Mouse (Mus musculus) forebrain, embryonic 13.5 days (tissue): Measurements from ENCODE around the gene Zfp30. TPM values are rescaled to one million over a fixed set of nuclear protein-coding genes. Genes with fewer than 3 reads are reported as not detected.

Source experiments
- ATAC-seq: fragments of 200-750 bp; cut with Nextera tagmentation; 2 replicates; pipeline ENCODE4 v1.8.0; 2017
- H3K27ac ChIP-seq: fragments of 300-500 bp; sonication (generic); 2 replicates; pipeline ENCODE4 v1.5.1; 2015; ENCODE audit warnings: inconsistent platforms, mild to moderate bottlenecking, moderate library complexity
- H3K27me3 ChIP-seq: fragments of 300-500 bp; sonication (generic); 2 replicates; pipeline ENCODE4 v1.6.1; 2015; ENCODE audit warnings: mild to moderate bottlenecking, inconsistent platforms
- H3K36me3 ChIP-seq: fragments of 300-500 bp; sonication (generic); 2 replicates; pipeline ENCODE4 v1.6.1; 2015; ENCODE audit warnings: mild to moderate bottlenecking, inconsistent platforms; ENCODE audit not compliant: poor library complexity, severe bottlenecking
- H3K4me1 ChIP-seq: fragments of 300-500 bp; sonication (generic); 2 replicates; pipeline ENCODE4 v1.6.1; 2015; ENCODE audit warnings: inconsistent platforms
- H3K4me2 ChIP-seq: fragments of 300-500 bp; sonication (generic); 2 replicates; pipeline ENCODE4 v1.6.1; 2015; ENCODE audit warnings: inconsistent platforms, mild to moderate bottlenecking, moderate library complexity
- H3K4me3 ChIP-seq: fragments of 300-500 bp; sonication (generic); 2 replicates; pipeline ENCODE4 v1.5.1; 2015; ENCODE audit warnings: mild to moderate bottlenecking, inconsistent platforms
- H3K9ac ChIP-seq: fragments of 300-500 bp; sonication (generic); 2 replicates; pipeline ENCODE4 v1.6.1; 2015; ENCODE audit warnings: mild to moderate bottlenecking, inconsistent platforms
- H3K9me3 ChIP-seq: fragments of 300-500 bp; sonication (generic); replicated peaks from 2 replicates; pipeline ENCODE4 v1.6.1; 2016; ENCODE audit warnings: inconsistent platforms
- WGBS: fragments of 180-500 bp; shearing (Covaris S2); methylation state at CpG from one replicate; pipeline ENCODE4 v1.1.7; 2015; 5-methylcytosine and 5-hydroxymethylcytosine counted together
- polyA plus RNA-seq: library from polyadenylated mRNA; unstranded; fragments of >200 nt; fragmentation: Nextera tagmentation; extraction: Ambion mirVana; gene quantifications from 2 replicates; pipeline ENCODE4 v1.2.1, GENCODE M21; 2015

Zfp30 gene
- 14.2 and 14.8 TPM in 2 replicates for polyA plus RNA-seq

DNA sequence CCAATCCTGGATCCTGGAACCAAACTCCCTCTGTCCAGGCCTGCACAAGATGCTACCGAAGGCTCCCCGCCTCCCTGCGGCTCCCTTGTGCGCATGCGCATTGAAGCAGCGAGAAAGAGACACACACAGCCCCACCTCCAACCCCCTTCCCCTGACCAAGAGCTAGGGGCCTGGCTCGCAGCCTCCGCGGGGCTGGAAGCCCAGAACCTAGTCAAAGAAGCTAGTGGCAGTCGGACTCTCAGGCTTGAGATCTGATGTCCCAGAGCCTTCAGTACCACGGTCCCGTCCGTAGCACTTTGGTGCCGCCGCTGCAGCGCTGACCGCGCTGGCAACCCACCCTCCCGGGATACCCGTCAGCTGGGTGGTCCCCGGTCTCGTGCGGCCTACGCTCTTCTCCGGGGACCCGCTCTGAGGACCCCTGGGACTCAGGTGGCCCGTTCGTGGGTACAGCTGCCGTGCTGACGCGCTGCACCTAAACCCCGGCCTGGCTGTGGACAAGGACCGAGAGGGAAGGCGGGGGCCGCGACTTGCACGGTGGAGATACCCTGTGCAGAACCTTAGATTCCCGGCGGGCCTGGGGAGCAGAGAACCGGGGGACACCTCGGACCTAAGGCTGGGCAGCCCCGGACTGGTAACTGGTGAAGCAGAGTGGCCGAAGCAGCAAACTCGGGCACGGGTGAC, at the start of gene Zfp30:
Zfp30 (plus strand) TSS at position 128 of the 681 bp plus-strand sequence.
- peak within 1 kb of the TSS; percentile 89 for H3K27ac ChIP-seq
- peak; percentile 98 for ATAC-seq
- peak within 1 kb of the TSS; percentile 91 for H3K4me3 ChIP-seq
- no peaks in the 10 kb centered on the region for H3K9me3 ChIP-seq
- peaks cover 33% of the 10 kb centered on the region for H3K36me3 ChIP-seq
- H3K4me1 ChIP-seq = peaks cover 23% of the 10 kb centered on the region
- no peaks in the 10 kb centered on the region for H3K27me3 ChIP-seq
- WGBS = under 1% methylated on average over 45 of the region's 45 CpGs
- peak within 1 kb of the TSS; percentile 96 for H3K9ac ChIP-seq
- peak within 1 kb of the TSS; percentile 86 for H3K4me2 ChIP-seq

DNA sequence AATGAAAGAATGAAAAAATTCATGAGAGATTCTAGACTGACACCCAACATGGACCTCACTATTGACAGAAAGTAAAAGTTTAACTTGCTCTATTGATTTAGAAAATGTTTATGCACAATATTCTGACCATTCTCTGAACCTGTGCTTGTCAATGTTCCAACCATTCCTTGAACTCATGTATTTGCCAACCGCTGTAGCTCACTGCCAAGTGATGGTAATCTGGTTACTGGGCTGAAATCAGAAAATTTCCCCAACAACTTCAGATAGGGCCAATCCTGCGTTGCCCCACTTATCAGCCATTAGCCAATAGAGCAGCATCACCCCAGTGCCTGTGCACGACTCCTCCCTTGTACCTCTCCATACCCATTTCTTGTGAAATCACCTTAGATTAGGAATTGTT, 41.5 kb upstream of the Zfp30 start:
- Histone ChIP-seq H3K27me3 (no peaks in the 10 kb centered on the region), H3K9me3 (no peaks in the 10 kb centered on the region), H3K4me1 (no peaks in the 10 kb centered on the region), H3K27ac (no peak overlapping the region), H3K9ac (no peak overlapping the region), H3K36me3 (no peaks in the 10 kb centered on the region), H3K4me3 (no peak overlapping the region), H3K4me2 (no peak overlapping the region)
- WGBS = 83% methylated on average over 3 of the region's 3 CpGs
- ATAC-seq = no peak

DNA sequence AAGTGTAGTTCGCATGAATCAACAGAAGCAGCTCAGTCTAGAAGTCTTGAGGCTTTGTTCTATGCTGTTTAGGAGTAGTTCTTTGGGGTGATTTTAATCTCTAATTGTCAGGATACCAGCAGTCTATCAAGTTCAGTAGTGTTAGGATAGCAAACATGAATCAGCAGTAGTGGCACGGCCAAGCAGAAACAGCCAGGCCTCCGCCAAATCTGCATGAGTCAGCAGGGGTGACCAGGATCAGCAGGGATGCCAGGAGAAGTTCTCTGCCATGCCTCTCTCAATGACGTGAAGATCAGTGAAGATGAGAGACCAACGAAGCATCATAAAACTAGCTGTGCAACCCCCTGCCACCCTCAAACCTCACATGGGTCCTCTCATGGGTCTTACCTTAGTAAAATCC, 23.3 kb upstream of the Zfp30 start:
- H3K9ac ChIP-seq = no peak overlapping the region
- H3K9me3 ChIP-seq = no peaks in the 10 kb centered on the region; the same call in 1 of the 2 replicates
- no peak overlapping the region for H3K4me2 ChIP-seq
- H3K4me1 ChIP-seq = no peaks in the 10 kb centered on the region
- ATAC-seq = no peak
- H3K36me3 ChIP-seq = no peaks in the 10 kb centered on the region
- H3K4me3 ChIP-seq = no peak overlapping the region
- no peak overlapping the region for H3K27ac ChIP-seq
- WGBS = 86% methylated on average over 5 of the region's 5 CpGs
- H3K27me3 ChIP-seq = no peaks in the 10 kb centered on the region

DNA sequence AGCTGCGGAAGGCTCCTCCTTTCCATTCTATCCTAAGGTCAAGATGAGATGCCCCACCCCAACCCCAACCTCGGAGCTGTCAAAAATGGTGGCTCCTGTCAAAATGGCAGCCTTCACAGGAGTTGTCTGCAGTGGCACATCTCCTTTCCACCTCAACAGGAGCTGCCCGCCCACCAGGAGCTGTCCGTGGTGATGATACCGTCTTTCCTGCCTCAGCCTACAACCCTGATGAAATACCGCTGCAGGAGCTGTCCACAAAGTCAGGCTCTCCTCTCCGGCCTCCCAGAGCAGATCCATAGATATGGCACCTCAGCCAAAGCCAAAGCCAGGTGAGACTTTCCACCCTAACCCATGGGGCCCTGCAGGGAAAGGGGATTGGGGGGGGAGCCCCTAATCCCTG, 19.1 kb upstream of the Zfp30 start:
- H3K36me3 ChIP-seq = no peaks in the 10 kb centered on the region
- no peak overlapping the region for H3K9ac ChIP-seq
- 79% methylated on average over 7 of the region's 7 CpGs for WGBS
- H3K4me1 ChIP-seq = peaks cover 17% of the 10 kb centered on the region
- no peak overlapping the region for H3K4me3 ChIP-seq
- no peak overlapping the region for H3K4me2 ChIP-seq
- H3K9me3 ChIP-seq = no peaks in the 10 kb centered on the region
- H3K27ac ChIP-seq = no peak overlapping the region
- ATAC-seq = no peak
- H3K27me3 ChIP-seq = no peaks in the 10 kb centered on the region

GRCm38 (mm10) chr7:29767058-29767686, 16.6 kb upstream of the Zfp30 start:
- WGBS = 1% methylated on average over 14 of the region's 15 CpGs
- Histone ChIP-seq H3K4me3 (peak overlapping the region; percentile 67), H3K27ac (peak overlapping the region; percentile 62), H3K36me3 (peaks cover 5% of the 10 kb centered on the region), H3K9me3 (no peaks in the 10 kb centered on the region), H3K27me3 (no peaks in the 10 kb centered on the region), H3K4me2 (peak overlapping the region; percentile 57), H3K4me1 (peaks cover 19% of the 10 kb centered on the region), H3K9ac (peak overlapping the region; percentile 63)
- ATAC-seq = peak; percentile 60

DNA sequence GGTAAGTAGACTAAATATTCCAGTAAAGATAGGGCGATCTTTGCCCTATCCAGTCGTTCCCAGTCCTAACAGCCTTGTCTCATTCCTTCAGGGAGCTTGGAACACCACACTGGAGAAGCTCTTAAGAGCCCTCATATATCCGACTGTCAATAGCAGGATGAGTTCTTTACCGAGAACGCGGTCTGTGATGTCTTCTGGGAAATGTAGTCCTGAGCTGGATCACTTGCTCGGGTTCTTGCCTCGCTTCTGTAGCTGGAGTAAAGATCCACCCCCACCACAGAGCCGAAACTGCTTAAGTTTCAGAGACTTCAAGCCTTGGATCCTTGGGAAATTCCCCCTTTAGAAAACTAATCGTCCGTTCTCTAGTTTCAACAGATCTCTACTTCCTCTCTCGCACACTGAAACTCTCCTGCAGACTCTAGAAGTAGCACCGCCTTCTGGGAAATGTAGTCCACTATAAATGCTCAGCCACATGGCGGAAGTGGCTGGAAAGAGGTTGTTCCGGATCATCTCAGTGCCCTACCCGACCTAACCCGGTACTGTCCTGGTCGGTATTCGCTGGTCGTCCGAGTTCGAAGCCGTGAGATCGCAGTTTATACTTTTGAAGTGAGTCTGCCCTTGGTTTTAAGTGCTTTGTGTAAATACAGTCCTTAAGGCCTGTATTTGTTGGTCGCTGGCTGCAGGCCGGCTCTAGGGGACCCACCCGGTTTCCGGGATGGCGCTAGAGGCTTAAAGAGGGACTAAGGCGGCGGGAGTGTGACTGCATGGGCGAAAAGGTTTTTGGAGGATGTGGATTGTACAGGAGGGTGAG, 15.5 kb upstream of the Zfp30 start, which contains the start of gene Zfp84:
Zfp84 (plus strand) TSS at position 463 of the 811 bp plus-strand sequence.
- H3K4me1 ChIP-seq = peaks cover 19% of the 10 kb centered on the region
- H3K36me3 ChIP-seq = peaks cover 14% of the 10 kb centered on the region
- H3K27ac ChIP-seq = peak within 1 kb of the TSS; percentile 68
- peak within 1 kb of the TSS; percentile 76 for H3K9ac ChIP-seq
- under 1% methylated on average over 32 of the region's 32 CpGs for WGBS
- H3K4me2 ChIP-seq = peak within 1 kb of the TSS; percentile 57
- no peaks in the 10 kb centered on the region for H3K9me3 ChIP-seq
- ATAC-seq = peak; percentile 96
- peak within 1 kb of the TSS; percentile 67 for H3K4me3 ChIP-seq
- H3K27me3 ChIP-seq = no peaks in the 10 kb centered on the region

DNA sequence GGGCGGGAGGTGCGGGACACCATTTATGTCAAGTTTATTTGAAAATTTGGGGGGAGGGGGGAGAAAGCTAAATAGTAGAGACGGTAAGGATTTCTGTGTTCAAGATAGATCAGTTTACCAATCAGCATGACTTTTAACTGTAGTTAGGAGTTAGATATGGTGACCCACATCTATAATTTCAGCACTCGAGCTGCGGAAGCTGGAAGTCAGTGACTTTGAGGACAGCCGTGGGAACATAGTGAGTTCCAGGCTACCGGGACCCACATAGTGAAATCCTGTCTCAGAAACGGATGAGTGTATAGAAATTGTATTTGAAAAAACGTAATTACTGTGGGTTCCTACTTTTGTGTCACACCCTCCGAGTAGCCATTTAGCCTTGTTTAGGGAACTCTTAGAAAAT, 14.8 kb upstream of the Zfp30 start:
- Histone ChIP-seq H3K4me2 (peak overlapping the region; percentile 57), H3K4me1 (peaks cover 19% of the 10 kb centered on the region), H3K4me3 (peak overlapping the region; percentile 67), H3K27ac (no peak overlapping the region), H3K27me3 (no peaks in the 10 kb centered on the region), H3K36me3 (peaks cover 21% of the 10 kb centered on the region), H3K9me3 (no peaks in the 10 kb centered on the region), H3K9ac (peak overlapping the region; percentile 76)
- 8% methylated on average over 10 of the region's 10 CpGs for WGBS
- no peak for ATAC-seq

DNA sequence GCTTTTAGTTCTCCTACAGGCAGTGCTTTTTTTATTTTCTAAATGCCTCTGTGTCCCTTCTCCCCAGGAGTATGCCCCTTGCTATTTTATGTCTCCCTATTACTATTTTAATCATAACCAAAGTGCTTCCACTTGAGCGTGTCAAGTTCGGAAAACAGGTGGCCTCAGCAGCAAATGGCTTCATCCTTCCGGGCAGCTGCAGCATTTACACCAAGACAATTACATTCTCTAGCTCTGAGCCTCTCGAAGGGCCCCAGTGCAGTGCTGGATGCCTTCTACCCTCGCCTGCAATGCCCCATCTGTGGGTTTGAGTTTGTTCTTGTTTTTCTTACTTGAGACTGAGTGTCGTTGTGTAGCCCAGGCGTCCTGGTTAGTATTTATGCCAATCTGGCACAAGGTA, 10.3 kb upstream of the Zfp30 start:
- no peak overlapping the region for H3K4me3 ChIP-seq
- no peak overlapping the region for H3K4me2 ChIP-seq
- H3K4me1 ChIP-seq = peaks cover 10% of the 10 kb centered on the region
- H3K27ac ChIP-seq = no peak overlapping the region
- H3K9ac ChIP-seq = no peak overlapping the region
- H3K9me3 ChIP-seq = no peaks in the 10 kb centered on the region
- WGBS = 91% methylated on average over 7 of the region's 7 CpGs
- no peak for ATAC-seq
- no peaks in the 10 kb centered on the region for H3K27me3 ChIP-seq
- peaks cover 64% of the 10 kb centered on the region for H3K36me3 ChIP-seq

- ATAC-seq = no peak
- H3K4me2 ChIP-seq = no peak overlapping the region
- H3K9ac ChIP-seq = no peak overlapping the region
- H3K36me3 ChIP-seq = peaks cover 73% of the 10 kb centered on the region
- no peaks in the 10 kb centered on the region for H3K27me3 ChIP-seq
- WGBS = 92% methylated on average over 3 of the region's 3 CpGs
- no peak overlapping the region for H3K4me3 ChIP-seq
- H3K9me3 ChIP-seq = no peaks in the 10 kb centered on the region
- H3K4me1 ChIP-seq = peaks cover 5% of the 10 kb centered on the region
- no peak overlapping the region for H3K27ac ChIP-seq
These were observed 9.4 kb upstream of the Zfp30 start for GRCm38 (mm10) chr7:29774371-29774770.

GRCm38 (mm10) chr7:29776568-29776967, 7.2 kb upstream of the Zfp30 start:
- H3K4me3 ChIP-seq = no peak overlapping the region
- no peak overlapping the region for H3K27ac ChIP-seq
- H3K27me3 ChIP-seq = no peaks in the 10 kb centered on the region
- ATAC-seq = no peak
- H3K36me3 ChIP-seq = peaks cover 84% of the 10 kb centered on the region
- no peaks in the 10 kb centered on the region for H3K9me3 ChIP-seq
- H3K4me2 ChIP-seq = no peak overlapping the region
- 96% methylated on average over 19 of the region's 19 CpGs for WGBS
- no peaks in the 10 kb centered on the region for H3K4me1 ChIP-seq
- H3K9ac ChIP-seq = no peak overlapping the region

DNA sequence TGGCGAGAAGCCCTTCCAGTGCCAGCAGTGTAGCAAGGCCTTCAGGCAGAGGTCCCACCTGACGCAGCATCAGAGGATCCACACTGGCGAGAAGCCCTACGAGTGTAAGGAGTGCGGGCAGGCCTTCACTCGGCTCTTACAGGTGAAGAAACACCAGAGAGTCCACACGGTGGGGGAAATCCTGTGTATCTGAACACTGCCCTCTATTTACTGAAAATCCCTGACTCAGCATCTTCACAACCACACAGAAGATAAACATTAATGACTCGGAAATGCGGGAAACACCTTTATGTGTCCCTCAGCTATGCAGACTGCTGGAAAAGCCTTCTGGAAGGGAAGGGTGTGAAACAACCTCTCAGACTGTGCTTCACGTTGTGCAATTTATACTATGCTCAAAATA, 6.4 kb upstream of the Zfp30 start:
- H3K27me3 ChIP-seq = no peaks in the 10 kb centered on the region

GRCm38 (mm10) chr7:29785023-29785422, 1.2 kb downstream of the Zfp30 start:
- WGBS = 51% methylated on average over 8 of the region's 8 CpGs
- Histone ChIP-seq H3K27me3 (no peaks in the 10 kb centered on the region), H3K4me3 (peak overlapping the region; percentile 91), H3K9ac (peak overlapping the region; percentile 96), H3K4me2 (peak overlapping the region; percentile 86), H3K4me1 (peaks cover 23% of the 10 kb centered on the region), H3K27ac (no peak overlapping the region), H3K9me3 (no peaks in the 10 kb centered on the region), H3K36me3 (peaks cover 36% of the 10 kb centered on the region)
- ATAC-seq = no peak

More for the DNA sequence above, 6.4 kb upstream of the Zfp30 start:
- Histone ChIP-seq H3K4me2 (no peak overlapping the region), H3K27ac (no peak overlapping the region), H3K4me3 (no peak overlapping the region), H3K9me3 (no peaks in the 10 kb centered on the region), H3K9ac (no peak overlapping the region), H3K36me3 (peaks cover 77% of the 10 kb centered on the region), H3K4me1 (no peaks in the 10 kb centered on the region)
- no peak for ATAC-seq
- 95% methylated on average over 10 of the region's 10 CpGs for WGBS
